Mouse (Mus musculus) right cerebral cortex, postnatal 25 days (tissue): ENCODE data around the gene Npy4r.
A peak's percentile ranks its signal among the peaks of the same experiment; 100 is the strongest.

Experiments
- DNase-seq: peaks from one replicate; pipeline ENCODE4 v3.0.0; 2022

The Npy4r gene

GRCm38 (mm10) chr14:34119046-34119723 is 33.1 kb downstream of the Npy4r start:
- no peak for DNase-seq

- DNase-seq = no peak
Observed at GRCm38 (mm10) chr14:34114311-34114710, 38.0 kb downstream of the Npy4r start.

GRCm38 (mm10) chr14:34107594-34107993 is 44.7 kb downstream of the Npy4r start:
- no peak for DNase-seq

- no peak for DNase-seq
Observed at GRCm38 (mm10) chr14:34106389-34107062, 45.8 kb downstream of the Npy4r start.

GRCm38 (mm10) chr14:34104892-34105291 is 47.4 kb downstream of the Npy4r start:
- DNase-seq = peak; percentile 21

GRCm38 (mm10) chr14:34103855-34104254 is 48.4 kb downstream of the Npy4r start:
- no peak for DNase-seq

GRCm38 (mm10) chr14:34102601-34103000 is 49.7 kb downstream of the Npy4r start, which contains the start of gene A630023A22Rik:
Gene A630023A22Rik, minus strand, starts transcription at chr14:34102754.
- DNase-seq = no peak

- DNase-seq = no peak
Observed at GRCm38 (mm10) chr14:34096161-34096560, 56.1 kb downstream of the Npy4r start.
